Mouse (Mus musculus) spleen, postnatal 10 days (tissue): ENCODE measurements around the gene Ankrd50.

Source experiments
- DNase-seq, 2 experiments: peaks; one replicate each; pipeline ENCODE4 v3.0.0; 2021 to 2022; ENCODE audit warnings: low spot score in 2 of 2

Ankrd50 gene

GRCm38 (mm10) chr3:38466139-38466538, 18.5 kb downstream of the Ankrd50 start:
- no peak for DNase-seq

GRCm38 (mm10) chr3:38463149-38463548, 21.5 kb downstream of the Ankrd50 start:
- DNase-seq = no peak

- DNase-seq = no peak
These were observed 22.9 kb downstream of the Ankrd50 start for GRCm38 (mm10) chr3:38461742-38462141.

- no peak for DNase-seq
These were observed 24.4 kb downstream of the Ankrd50 start for GRCm38 (mm10) chr3:38460250-38460624.

- no peak for DNase-seq
These were observed 25.0 kb downstream of the Ankrd50 start for GRCm38 (mm10) chr3:38459507-38460249.

- no peak for DNase-seq
These were observed 27.6 kb downstream of the Ankrd50 start for GRCm38 (mm10) chr3:38457041-38457440.

- no peak for DNase-seq
These were observed 32.4 kb downstream of the Ankrd50 start for GRCm38 (mm10) chr3:38452199-38452598.

GRCm38 (mm10) chr3:38446586-38446985, 38.1 kb downstream of the Ankrd50 start:
- DNase-seq = no peak

GRCm38 (mm10) chr3:38443875-38444274, 40.8 kb downstream of the Ankrd50 start:
- DNase-seq = no peak

GRCm38 (mm10) chr3:38440564-38440991, 44.1 kb downstream of the Ankrd50 start:
- DNase-seq = no peak

GRCm38 (mm10) chr3:38436596-38436995, 48.0 kb downstream of the Ankrd50 start:
- no peak for DNase-seq

- no peak for DNase-seq
These were observed 48.8 kb downstream of the Ankrd50 start for GRCm38 (mm10) chr3:38435828-38436227.

- no peak for DNase-seq
These were observed 50.2 kb downstream of the Ankrd50 start for GRCm38 (mm10) chr3:38434486-38434885.

GRCm38 (mm10) chr3:38433495-38434464, 50.9 kb downstream of the Ankrd50 start:
- no peak for DNase-seq

- DNase-seq = no peak
These were observed 53.2 kb downstream of the Ankrd50 start for GRCm38 (mm10) chr3:38431461-38431860.

GRCm38 (mm10) chr3:38431042-38431441, 53.6 kb downstream of the Ankrd50 start:
- no peak for DNase-seq

- DNase-seq = no peak
These were observed 57.4 kb downstream of the Ankrd50 start for GRCm38 (mm10) chr3:38427200-38427599.

- no peak for DNase-seq
These were observed 60.7 kb downstream of the Ankrd50 start for GRCm38 (mm10) chr3:38423966-38424365.

- DNase-seq = no peak
These were observed 64.7 kb downstream of the Ankrd50 start for GRCm38 (mm10) chr3:38419896-38420295.

GRCm38 (mm10) chr3:38415292-38415930, 69.2 kb downstream of the Ankrd50 start:
- DNase-seq = no peak
